Mouse (Mus musculus): ENCODE data around the gene Zbtb32. TPM values are rescaled to one million over a fixed set of nuclear protein-coding genes. Genes with fewer than 3 reads are reported as not detected.
A peak's percentile ranks its signal among the peaks of the same experiment; 100 is the strongest.

Gene Zbtb32
- total and polyA plus RNA-seq, 3 experiments = 20.1 to 32.8 TPM; not detected in 1

DNA sequence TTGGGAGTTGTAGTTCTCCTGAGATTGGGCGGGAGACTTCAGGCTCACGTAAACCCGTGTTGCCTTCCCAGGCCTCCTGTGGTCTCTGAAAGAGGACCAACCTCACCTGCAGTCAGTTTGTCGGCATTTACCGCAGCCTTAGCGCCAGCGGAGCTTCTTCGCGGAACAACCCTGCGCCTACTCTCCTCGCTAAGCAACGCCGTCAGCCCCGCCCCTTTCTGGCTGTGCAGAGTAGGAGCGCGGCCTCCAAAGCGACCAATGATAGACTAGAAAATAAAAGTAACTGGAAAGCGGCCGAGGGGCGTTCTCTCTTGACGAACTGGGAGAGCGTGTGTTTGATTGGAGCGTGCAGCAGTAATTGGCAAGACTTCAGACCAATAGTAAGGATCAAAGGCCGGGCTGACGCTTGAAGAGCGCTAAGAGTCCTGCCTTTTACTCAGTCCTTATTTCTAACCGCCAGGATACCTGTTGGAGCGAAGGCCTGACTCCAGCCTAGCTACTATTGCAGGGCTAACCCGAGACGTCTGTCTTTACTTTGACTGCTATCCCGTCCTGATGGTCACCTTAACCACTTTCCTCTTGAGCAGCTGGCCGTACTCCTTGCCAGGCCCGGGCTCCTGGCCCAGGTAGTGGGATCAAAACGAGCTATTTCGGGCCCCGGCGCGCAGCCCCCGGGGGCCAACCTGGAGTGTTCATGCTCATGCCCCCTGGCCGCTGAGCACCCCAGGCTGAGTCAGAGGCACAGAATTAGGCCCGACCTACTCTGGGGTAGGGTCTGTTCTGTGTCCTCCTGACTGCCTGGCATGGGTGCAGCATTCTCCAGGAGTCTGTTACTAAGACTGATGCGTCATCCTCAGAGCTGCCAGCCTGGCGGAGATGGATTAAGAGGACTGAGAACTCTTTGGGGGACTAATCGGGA lies 46.3 kb downstream of the Zbtb32 start, which contains the start of the genes Hspb6 and Proser3 (continued):
- TF ChIP-seq USF2 (IDR thresholded peaks at IDR 0.05; ENCODE audit: borderline replicate concordance in 1 of 2, insufficient read depth in 1 of 2, low read depth in 1 of 2, low read length in 2 of 2) = no peak
- TF ChIP-seq CHD2 (IDR thresholded peaks at IDR 0.05; ENCODE audit: low read length) = peak; percentile 28; the same call in 1 of the 2 replicates
- no peak for TF ChIP-seq USF1 (IDR thresholded peaks at IDR 0.05; ENCODE audit: low read depth, low read length)
- TF ChIP-seq POLR2A (IDR thresholded peaks at IDR 0.05; ENCODE audit: control insufficient read depth in 1 of 2, insufficient read depth in 1 of 2, low read depth in 1 of 2, low read length in 2 of 2, poor library complexity in 1 of 2) = peak; percentile 59 to 99
- no peak for TF ChIP-seq MAZ (IDR thresholded peaks at IDR 0.05; ENCODE audit: low read depth, low read length)
- TF ChIP-seq GABPA (IDR thresholded peaks at IDR 0.05; ENCODE audit: low read depth, low read length) = no peak
- no peak for TF ChIP-seq SMC3 (IDR thresholded peaks at IDR 0.05; ENCODE audit: low read depth, low read length)
- TF ChIP-seq JUND (IDR thresholded peaks at IDR 0.05; ENCODE audit: low read depth, low read length) = no peak
- TF ChIP-seq ZKSCAN1 (IDR thresholded peaks at IDR 0.05; ENCODE audit: low read depth, low read length) = no peak
- TF ChIP-seq RAD21 (IDR thresholded peaks at IDR 0.05; ENCODE audit: low read depth, low read length) = no peak
- TF ChIP-seq MYB (IDR thresholded peaks at IDR 0.05; ENCODE audit: low read depth, low read length) = no peak
- TF ChIP-seq CHD1 (IDR thresholded peaks at IDR 0.05; ENCODE audit: low read depth, low read length) = no peak
- TF ChIP-seq MYC (IDR thresholded peaks at IDR 0.05; ENCODE audit: low read depth, low read length) = no peak
- peak; percentile 97 for TF ChIP-seq TBP (IDR thresholded peaks at IDR 0.05; ENCODE audit: low read depth, low read length)
- peak; percentile 92; the same call in 1 of the 2 replicates for TF ChIP-seq POLR2AphosphoS5 (IDR thresholded peaks at IDR 0.05; ENCODE audit: borderline replicate concordance, low read depth, low read length)
- TF ChIP-seq GATA1 (IDR thresholded peaks at IDR 0.05; ENCODE audit: low read depth, low read length) = no peak
- TF ChIP-seq ZMIZ1 (IDR thresholded peaks at IDR 0.05; ENCODE audit: low read depth, low read length) = peak; percentile 99
- no peak for TF ChIP-seq KAT2A (conservative IDR thresholded peaks at IDR 0.05; ENCODE audit: low read depth, low read length)
- TF ChIP-seq ETS1 (IDR thresholded peaks at IDR 0.05; ENCODE audit: low read depth, low read length) = peak; percentile 27; the same call in 1 of the 2 replicates
- TF ChIP-seq RCOR1 (IDR thresholded peaks at IDR 0.05; ENCODE audit: low read depth, low read length) = no peak
- TF ChIP-seq NRF1 (IDR thresholded peaks at IDR 0.05; ENCODE audit: insufficient read depth, low read depth, low read length, poor library complexity, severe bottlenecking) = no peak
- peak; percentile 38; the same call in 1 of the 2 replicates for TF ChIP-seq MAX (IDR thresholded peaks at IDR 0.05; ENCODE audit: low read length)
- no peak; a peak in 1 of 4 replicates for TF ChIP-seq EP300 (IDR thresholded peaks at IDR 0.05; ENCODE audit: low read depth in 1 of 2, low read length in 2 of 2)
